Comparison of ENCODE assay signal across 19 mouse cellular contexts in the genomic region with DNA sequence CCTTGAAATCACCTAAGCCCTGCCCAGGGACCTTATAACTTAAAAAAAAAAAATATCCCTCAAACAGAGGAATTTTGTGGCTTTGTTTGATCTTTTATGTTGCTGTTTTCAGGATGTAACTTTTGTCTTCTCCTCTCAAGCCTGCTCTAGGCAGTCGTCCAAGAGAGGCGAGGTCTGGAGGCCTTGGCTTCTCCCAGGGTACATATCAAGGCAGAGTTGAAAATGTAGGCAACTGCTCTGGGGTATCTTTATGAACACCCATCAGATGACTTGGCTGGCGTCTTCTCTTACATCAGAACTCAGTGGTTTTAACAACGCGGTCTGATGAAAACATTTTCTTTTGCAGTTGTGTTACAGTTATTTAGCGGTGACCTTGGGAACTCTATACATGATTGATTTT.
DNase-seq lines count a peak whose midpoint lies in the region; ATAC-seq and TF ChIP-seq lines count a peak whose summit lies in the region.
"Had no signal": no experiment of that assay in that cellular context is flagged by ENCODE, and none has a peak within 500 bp of the region (broad histone marks: within the 10 kb centered on the region; RNA-seq: fewer than 3 reads in every experiment).

No protein-coding gene starts in this region.

- H3K4me3 ChIP-seq in gastrocnemius, adult 2 months = no peak overlapping the region
- H3K4me3 ChIP-seq: erythroblast, embryonic 14.5 days; heart, embryonic 15.5 days; hindbrain, embryonic 15.5 days; layer of hippocampus, adult 2 months; liver, embryonic 12.5 days; neural tube, embryonic 13.5 days had no signal

- H3K27ac ChIP-seq in gastrocnemius, adult 2 months = no peak overlapping the region; the same call in 1 of the 2 replicates
- H3K27ac ChIP-seq: heart, embryonic 15.5 days; hindbrain, embryonic 15.5 days; layer of hippocampus, adult 2 months; liver, embryonic 12.5 days; neural tube, embryonic 13.5 days had no signal

- DNase-seq in heart, postnatal 10 days = peak; percentile 29 to 43
- DNase-seq in heart, postnatal 25 days (ENCODE audit: low spot score) = no peak
- peak; percentile 44 for DNase-seq in ovary, adult 18-20 months (ENCODE audit: low spot score)
- no peak for DNase-seq in ovary, postnatal 10 days (ENCODE audit: low spot score)
- peak; percentile 46 for DNase-seq in gastrocnemius, adult 2 months
- peak; percentile 65 for DNase-seq in testis, postnatal 10 days (ENCODE audit: low spot score)
- no peak for DNase-seq in layer of hippocampus, adult 9-11 months
- DNase-seq: B cell, adult 2 months; cerebellum, adult 9-11 months; embryo, embryonic 11 days; kidney, adult 9 months had no signal

- no peak for ATAC-seq in inflammation-experienced regulatory T-cells, adult 6 months
- ATAC-seq: forebrain, embryonic 16.5 days; liver, embryonic 12.5 days had no signal

- intact Hi-C loops in heart, postnatal 10 days (cut with DNase I) = no loop called here
- intact Hi-C loops in heart, postnatal 25 days (cut with DNase I) = no loop called here
- intact Hi-C loops in gastrocnemius, adult 2 months (cut with DNase I) = no loop called here

- no peak for TF ChIP-seq CTCF in gastrocnemius, adult 2 months (IDR thresholded peaks at IDR 0.05)

Comparison
In these comparisons a context has a peak if more than half of its experiments do, and no peak if none do; other contexts are left out.
1. DNase-seq: peak in heart, postnatal 10 days (2 of 2), ovary, adult 18-20 months (single experiment), gastrocnemius, adult 2 months (single experiment) and testis, postnatal 10 days (single experiment); none in heart, postnatal 25 days (single experiment), ovary, postnatal 10 days (single experiment) and layer of hippocampus, adult 9-11 months (single experiment).